ENCODE assay signal across 8 mouse cellular contexts in genomic region chr9:22518394-22519041, GRCm38 (mm10). TPM values are rescaled to one million over a fixed set of nuclear protein-coding genes. Genes with fewer than 3 reads are reported as not detected.
A peak's percentile ranks its signal among the peaks of the same experiment; 100 is the strongest.
DNase-seq lines count a peak whose midpoint lies in the region; ATAC-seq lines count a peak whose summit lies in the region.

No protein-coding gene starts in this region.

- no peaks in the 10 kb centered on the region for H3K27me3 ChIP-seq in heart, embryonic 11.5 days (ENCODE audit: control insufficient read depth, insufficient read depth, low read length)
- H3K27me3 ChIP-seq in hindbrain, embryonic 14.5 days (ENCODE audit: control insufficient read depth, insufficient read depth, low read length) = no peaks in the 10 kb centered on the region

- no peak overlapping the region for H3K4me2 ChIP-seq in heart, embryonic 11.5 days
- H3K4me2 ChIP-seq in hindbrain, embryonic 14.5 days (replicated peaks) = no peak overlapping the region

- 96% methylated on average over 3 of the region's 3 CpGs for WGBS in heart, embryonic 11.5 days (ENCODE audit: insufficient replicate concordance)
- WGBS in hindbrain, embryonic 14.5 days = 93% methylated on average over 3 of the region's 3 CpGs

- H3K9ac ChIP-seq in heart, embryonic 11.5 days (ENCODE audit: low read depth, low read length) = no peak overlapping the region
- H3K9ac ChIP-seq in hindbrain, embryonic 14.5 days = no peak overlapping the region

- H3K9me3 ChIP-seq in heart, embryonic 11.5 days (replicated peaks; ENCODE audit: control insufficient read depth, low read length) = no peaks in the 10 kb centered on the region; the same call in 1 of the 2 replicates
- H3K9me3 ChIP-seq in hindbrain, embryonic 14.5 days (ENCODE audit: control insufficient read depth, low read length) = peaks cover 8% of the 10 kb centered on the region; the same call in 1 of the 2 replicates

- no peak for ATAC-seq in heart, embryonic 11.5 days (replicated peaks; ENCODE audit: insufficient number of reproducible peaks, low FRiP score, low TSS enrichment)
- ATAC-seq in hindbrain, embryonic 14.5 days (ENCODE audit: low FRiP score) = no peak
- ATAC-seq in megakaryocyte progenitor cell, adult 5-6 weeks (replicated peaks; ENCODE audit: poor library complexity) = peak; percentile 95

- no peaks in the 10 kb centered on the region for H3K4me1 ChIP-seq in heart, embryonic 11.5 days (ENCODE audit: control insufficient read depth, insufficient read depth, low read length)
- H3K4me1 ChIP-seq in hindbrain, embryonic 14.5 days (replicated peaks; ENCODE audit: control insufficient read depth, insufficient read depth, low read length) = no peaks in the 10 kb centered on the region

- DNase-seq in heart, adult 11 months = peak; percentile 82
- peak; percentile 71 for DNase-seq in adipocyte (ENCODE audit: low spot score)
- DNase-seq in embryo, embryonic 9.5 days (ENCODE audit: extremely low spot score) = peak; percentile 19
- DNase-seq in hindbrain, embryonic 14.5 days (ENCODE audit: low spot score) = peak; percentile 70
- peak; percentile 26 to 43 for DNase-seq in layer of hippocampus, postnatal 14 days (ENCODE audit: low spot score in 2 of 2)
- peak; percentile 7 to 28 for DNase-seq in spleen, postnatal 36 days (ENCODE audit: low spot score in 2 of 2)

- no peak overlapping the region for H3K27ac ChIP-seq in heart, embryonic 11.5 days (ENCODE audit: low read depth, low read length)
- no peak overlapping the region for H3K27ac ChIP-seq in hindbrain, embryonic 14.5 days

- no peak overlapping the region for H3K4me3 ChIP-seq in heart, embryonic 11.5 days (ENCODE audit: low read depth, low read length)
- H3K4me3 ChIP-seq in hindbrain, embryonic 14.5 days (replicated peaks; ENCODE audit: low read length) = no peak overlapping the region

- peaks cover 2% of the 10 kb centered on the region; the same call in 1 of the 2 replicates for H3K36me3 ChIP-seq in heart, embryonic 11.5 days (ENCODE audit: control insufficient read depth, insufficient read depth, low read length)
- no peaks in the 10 kb centered on the region for H3K36me3 ChIP-seq in hindbrain, embryonic 14.5 days (replicated peaks; ENCODE audit: control insufficient read depth, insufficient read depth)

RNA-seq across cellular contexts. Expression of gene Bbs9, which starts 43.0 kb away (rescaled TPM):
- polyA plus RNA-seq in heart, embryonic 11.5 days (2014; fragmentation: Nextera tagmentation; extraction: Ambion mirVana) = 8.2 and 8.6 TPM in 2 replicates
- 20.0 and 22.7 TPM in 2 replicates for polyA plus RNA-seq in hindbrain, embryonic 14.5 days (2014; fragmentation: Nextera tagmentation; extraction: Ambion mirVana)
- total RNA-seq in layer of hippocampus, postnatal 14 days (2021) = 10 to 100 TPM; 21.3 to 23.0 TPM
- 16.9 and 20.8 TPM in 2 replicates for total RNA-seq in megakaryocyte progenitor cell, adult 5-6 weeks (2015)
- 18.9 and 21.3 TPM in 2 replicates for total RNA-seq in megakaryocyte progenitor cell, adult 5-6 weeks (2017)

RNA-seq across cellular contexts. Expression of gene Rp9, which starts 49.0 kb away (rescaled TPM):
- 42.4 and 48.0 TPM in 2 replicates for polyA plus RNA-seq in heart, embryonic 11.5 days (2014; fragmentation: Nextera tagmentation; extraction: Ambion mirVana)
- polyA plus RNA-seq in hindbrain, embryonic 14.5 days (2014; fragmentation: Nextera tagmentation; extraction: Ambion mirVana) = 63.3 and 69.4 TPM in 2 replicates
- total RNA-seq in layer of hippocampus, postnatal 14 days (2021) = 10 to 100 TPM; 37.2 to 37.4 TPM
- 129 and 142 TPM in 2 replicates for total RNA-seq in megakaryocyte progenitor cell, adult 5-6 weeks (2015)
- total RNA-seq in megakaryocyte progenitor cell, adult 5-6 weeks (2017) = 178 and 208 TPM in 2 replicates

Comparison
In these comparisons a context has a peak if more than half of its experiments do, and no peak if none do; other contexts are left out.
1. DNase-seq: peak in every context shown above with its lines; median percentile 82 in heart, adult 11 months; 71 in adipocyte; 70 in hindbrain, embryonic 14.5 days; 34 in layer of hippocampus, postnatal 14 days; 19 in embryo, embryonic 9.5 days; 18 in spleen, postnatal 36 days.